Mouse (Mus musculus): ENCODE results near the gene Ccdc40. TPM values are rescaled to one million over a fixed set of nuclear protein-coding genes. Genes with fewer than 3 reads are reported as not detected.
A peak's percentile ranks its signal among the peaks of the same experiment; 100 is the strongest.

The Ccdc40 gene
- polyA plus RNA-seq, 1 experiment = 0.18 TPM

DNA sequence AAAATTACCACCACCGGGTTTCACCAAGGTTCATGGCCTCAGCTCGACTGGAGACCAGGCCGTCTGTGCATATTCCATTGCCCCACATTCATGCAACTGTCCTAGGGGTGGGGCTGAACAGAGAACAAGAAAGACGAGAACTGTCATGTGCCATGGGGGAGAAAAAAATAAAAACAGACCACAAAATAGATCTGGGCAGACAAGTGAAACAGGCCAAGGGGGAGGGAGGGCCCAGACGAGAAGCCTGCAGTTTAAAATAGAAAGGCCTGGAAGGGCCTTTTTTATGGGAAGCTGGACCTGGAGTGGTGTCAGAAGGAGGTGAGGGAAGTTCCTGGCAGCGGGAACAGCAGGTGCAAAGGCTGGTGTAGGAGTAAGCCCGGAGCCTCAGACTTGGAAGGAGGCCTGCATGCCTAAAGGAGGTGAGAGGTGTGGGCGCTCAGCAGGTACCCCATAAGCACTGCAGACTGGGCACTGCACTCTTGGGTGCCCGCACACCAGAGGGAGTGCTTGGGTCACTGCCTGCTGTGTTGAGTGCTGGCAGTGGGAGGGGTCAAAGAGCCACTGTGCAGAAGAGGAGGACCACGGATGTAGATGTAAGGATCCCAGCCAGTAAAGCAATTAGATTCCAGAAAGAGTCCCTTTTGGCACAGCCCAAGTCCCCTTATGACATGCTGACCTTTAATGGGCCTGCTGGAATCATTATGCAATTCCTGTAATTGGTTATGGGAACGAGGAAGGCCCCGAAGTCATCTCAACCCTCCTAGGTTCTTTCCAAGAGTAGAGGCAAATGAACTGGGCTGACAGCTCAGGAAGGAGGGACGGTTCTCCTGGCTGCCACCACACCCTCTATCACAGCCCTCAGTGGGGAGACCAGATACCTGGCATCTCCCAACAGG lies 78.6 kb downstream of the Ccdc40 start:
- TF ChIP-seq POLR2A (IDR thresholded peaks at IDR 0.05; ENCODE audit: low read depth, low read length) (no peak), CTCF (IDR thresholded peaks at IDR 0.05; ENCODE audit: extremely low read depth, insufficient read length, insufficient replicate concordance, low read depth, low read length) (no peak)
- H3K36me3 ChIP-seq (ENCODE audit: control insufficient read depth, insufficient read depth, low read length) = no peaks in the 10 kb centered on the region
- WGBS = 52% methylated on average over 13 of the region's 13 CpGs

DNA sequence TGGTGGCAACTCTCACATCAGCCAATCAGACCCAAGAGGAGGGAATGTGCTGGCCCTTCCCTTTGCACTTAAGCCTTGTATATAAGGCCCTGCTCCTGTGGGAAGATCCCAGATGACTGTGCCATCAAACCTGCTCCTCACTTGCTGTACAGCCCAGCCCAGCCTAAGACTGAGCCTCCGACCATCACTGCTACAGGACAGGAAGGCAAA lies 79.2 kb downstream of the Ccdc40 start, which contains the start of gene Card14:
Gene Card14 (plus strand): TSS at position 111 of the 210 bp plus-strand sequence.
- Histone ChIP-seq H3K27me3 (ENCODE audit: control insufficient read depth, insufficient read depth, low read length) (no peaks in the 10 kb centered on the region), H3K4me1 (ENCODE audit: control insufficient read depth, insufficient read depth, insufficient read length, low read length) (no peaks in the 10 kb centered on the region), H3K36me3 (ENCODE audit: control insufficient read depth, insufficient read depth, low read length) (no peaks in the 10 kb centered on the region), H3K27ac (ENCODE audit: insufficient read depth, low read depth, low read length) (no peak within 1 kb of the TSS), H3K4me3 (ENCODE audit: low read depth, low read length) (no peak within 1 kb of the TSS)
- TF ChIP-seq POLR2A (IDR thresholded peaks at IDR 0.05; ENCODE audit: low read depth, low read length) (no peak), CTCF (IDR thresholded peaks at IDR 0.05; ENCODE audit: extremely low read depth, insufficient read length, insufficient replicate concordance, low read depth, low read length) (no peak)
- WGBS = 72% methylated on average over 1 of the region's 1 CpGs

More for the DNA sequence above, 78.6 kb downstream of the Ccdc40 start:
- Histone ChIP-seq H3K4me1 (ENCODE audit: control insufficient read depth, insufficient read depth, insufficient read length, low read length) (no peaks in the 10 kb centered on the region), H3K4me3 (ENCODE audit: low read depth, low read length) (no peak overlapping the region), H3K27ac (ENCODE audit: insufficient read depth, low read depth, low read length) (no peak overlapping the region), H3K27me3 (ENCODE audit: control insufficient read depth, insufficient read depth, low read length) (no peaks in the 10 kb centered on the region)

DNA sequence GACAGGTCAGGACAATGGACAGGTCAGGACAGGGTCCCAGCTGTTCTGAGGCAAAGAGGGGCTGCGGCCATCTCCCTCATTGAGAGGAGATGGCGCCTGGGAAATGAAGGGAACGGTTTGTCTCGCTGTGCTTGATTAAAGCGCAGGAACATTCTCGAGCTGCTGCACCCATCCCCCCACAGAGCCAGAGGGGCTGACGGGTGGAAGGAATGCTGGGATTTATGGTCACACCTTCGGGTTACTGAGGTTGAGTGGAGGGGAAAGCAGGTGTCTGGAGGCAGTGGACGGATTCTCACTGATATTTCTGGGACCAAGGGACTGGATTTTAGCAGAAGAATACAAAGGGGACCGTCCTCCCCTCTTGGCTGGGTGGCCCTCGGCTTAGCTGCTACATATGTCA lies 79.5 kb downstream of the Ccdc40 start:
- no peak overlapping the region for H3K4me3 ChIP-seq (ENCODE audit: low read depth, low read length)
- no peaks in the 10 kb centered on the region for H3K36me3 ChIP-seq (ENCODE audit: control insufficient read depth, insufficient read depth, low read length)
- H3K27me3 ChIP-seq (ENCODE audit: control insufficient read depth, insufficient read depth, low read length) = no peaks in the 10 kb centered on the region
- WGBS = 54% methylated on average over 11 of the region's 11 CpGs
- H3K27ac ChIP-seq (ENCODE audit: insufficient read depth, low read depth, low read length) = no peak overlapping the region
- TF ChIP-seq CTCF (IDR thresholded peaks at IDR 0.05; ENCODE audit: extremely low read depth, insufficient read length, insufficient replicate concordance, low read depth, low read length) (no peak), POLR2A (IDR thresholded peaks at IDR 0.05; ENCODE audit: low read depth, low read length) (no peak)
- H3K4me1 ChIP-seq (ENCODE audit: control insufficient read depth, insufficient read depth, insufficient read length, low read length) = no peaks in the 10 kb centered on the region

DNA sequence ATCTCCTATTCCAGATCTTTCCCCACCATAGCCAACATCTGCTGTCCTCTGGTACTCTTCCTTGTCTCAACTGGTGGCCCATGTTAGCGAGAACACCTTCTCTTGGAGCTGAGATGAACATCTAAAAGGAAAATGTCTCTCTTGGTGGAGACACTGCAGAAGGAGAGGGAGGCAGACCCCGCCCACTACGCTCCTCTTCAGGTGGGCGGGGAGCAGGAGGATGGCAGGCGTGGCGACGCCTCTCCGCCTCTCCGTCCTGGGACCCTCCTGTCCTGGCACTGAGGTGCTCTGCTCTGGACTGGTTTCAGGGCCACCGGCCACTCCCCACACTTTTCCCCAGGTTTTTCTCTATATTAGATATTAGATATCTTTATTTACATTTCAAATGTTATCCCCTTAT lies 82.2 kb downstream of the Ccdc40 start:
- WGBS = 19% methylated on average over 10 of the region's 10 CpGs
- Histone ChIP-seq H3K36me3 (ENCODE audit: control insufficient read depth, insufficient read depth, low read length) (no peaks in the 10 kb centered on the region), H3K4me3 (ENCODE audit: low read depth, low read length) (no peak overlapping the region), H3K27ac (ENCODE audit: insufficient read depth, low read depth, low read length) (no peak overlapping the region), H3K27me3 (ENCODE audit: control insufficient read depth, insufficient read depth, low read length) (no peaks in the 10 kb centered on the region), H3K4me1 (ENCODE audit: control insufficient read depth, insufficient read depth, insufficient read length, low read length) (peaks cover 8% of the 10 kb centered on the region)
- no peak for TF ChIP-seq POLR2A (IDR thresholded peaks at IDR 0.05; ENCODE audit: low read depth, low read length)
- no peak for TF ChIP-seq CTCF (IDR thresholded peaks at IDR 0.05; ENCODE audit: extremely low read depth, insufficient read length, insufficient replicate concordance, low read depth, low read length)

DNA sequence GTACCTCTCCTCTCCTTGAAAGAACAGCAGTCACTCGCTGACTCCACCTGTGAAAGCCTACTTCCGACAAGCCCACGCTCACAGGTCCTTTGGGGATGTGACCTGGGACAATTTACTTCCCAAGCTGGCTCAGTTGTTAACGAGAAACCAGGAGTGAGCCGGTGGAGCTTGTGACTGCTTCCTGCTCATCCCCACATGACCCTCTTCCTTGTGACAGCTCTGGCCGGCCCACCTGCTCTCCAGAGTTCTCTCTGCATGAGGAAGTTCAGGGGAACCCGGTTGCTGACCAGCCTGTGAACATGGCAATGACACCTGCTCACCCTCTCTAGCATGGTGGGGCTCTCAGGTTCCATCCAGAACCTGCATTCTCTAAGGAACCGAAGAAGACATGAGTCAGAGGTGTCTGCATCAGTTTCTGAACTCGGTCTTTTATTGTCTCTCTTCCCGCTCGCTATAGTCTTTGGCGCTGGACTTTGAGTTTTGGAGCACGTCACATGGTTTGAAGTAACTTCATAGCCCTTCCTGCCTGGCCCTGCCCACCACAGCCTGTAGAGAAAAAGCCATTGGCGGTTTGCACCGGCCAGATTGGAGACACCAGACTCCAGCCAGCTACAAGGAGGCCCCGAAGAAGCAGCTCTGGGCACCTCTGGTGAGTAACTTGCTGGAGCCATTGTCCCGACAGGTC lies 86.0 kb downstream of the Ccdc40 start:
- peak overlapping the region; percentile 71 for H3K4me3 ChIP-seq (ENCODE audit: low read depth, low read length)
- TF ChIP-seq CTCF (IDR thresholded peaks at IDR 0.05; ENCODE audit: extremely low read depth, insufficient read length, insufficient replicate concordance, low read depth, low read length) (no peak), POLR2A (IDR thresholded peaks at IDR 0.05; ENCODE audit: low read depth, low read length) (peak; percentile 48; the same call in 1 of the 2 replicates)
- WGBS = 22% methylated on average over 17 of the region's 17 CpGs
- peaks cover 8% of the 10 kb centered on the region for H3K4me1 ChIP-seq (ENCODE audit: control insufficient read depth, insufficient read depth, insufficient read length, low read length)
- no peaks in the 10 kb centered on the region for H3K27me3 ChIP-seq (ENCODE audit: control insufficient read depth, insufficient read depth, low read length)
- peak overlapping the region; percentile 87 for H3K27ac ChIP-seq (ENCODE audit: insufficient read depth, low read depth, low read length)
- H3K36me3 ChIP-seq (ENCODE audit: control insufficient read depth, insufficient read depth, low read length) = peaks cover 2% of the 10 kb centered on the region; the same call in 1 of the 2 replicates

Other genes starting within 250 kb of the Ccdc40 start
- gene Enpp7, start 240.4 kb upstream of the Ccdc40 start, polyA plus RNA-seq (2012; rRNA removed) = 10.8 and 2,214 TPM in 2 replicates
- gene Cbx2, start 205.6 kb upstream of the Ccdc40 start, polyA plus RNA-seq (2012; rRNA removed) = 1.6 and 3.1 TPM in 2 replicates
- 4.4 and 4.7 TPM in 2 replicates for gene Cbx8, start 187.6 kb upstream of the Ccdc40 start, polyA plus RNA-seq (2012; rRNA removed)
- 4.2 and 7.6 TPM in 2 replicates for gene Cbx4, start 142.4 kb upstream of the Ccdc40 start, polyA plus RNA-seq (2012; rRNA removed)
- 4.3 and 5.0 TPM in 2 replicates for gene Tbc1d16, start 73 bp upstream of the Ccdc40 start, polyA plus RNA-seq (2012; rRNA removed)
- 35.8 TPM in 2 replicates for gene Gaa, start 39.3 kb downstream of the Ccdc40 start, polyA plus RNA-seq (2012; rRNA removed)
- 27.7 and 56.5 TPM in 2 replicates for gene Eif4a3, start 71.5 kb downstream of the Ccdc40 start, polyA plus RNA-seq (2012; rRNA removed)
- gene Card14, start 79.2 kb downstream of the Ccdc40 start, polyA plus RNA-seq (2012; rRNA removed) = 3.5 and 7.1 TPM in 2 replicates
- 12.6 and 19.2 TPM in 2 replicates for gene Sgsh, start 127.0 kb downstream of the Ccdc40 start, polyA plus RNA-seq (2012; rRNA removed)
- gene Slc26a11, start 127.0 kb downstream of the Ccdc40 start, polyA plus RNA-seq (2012; rRNA removed) = 9.7 and 17.3 TPM in 2 replicates
- gene Rnf213, start 164.5 kb downstream of the Ccdc40 start, polyA plus RNA-seq (2012; rRNA removed) = 11.9 and 34.7 TPM in 2 replicates